Mouse (Mus musculus) kidney, postnatal 4 days (tissue): ENCODE data around the gene Hps4.

Experiments used
- DNase-seq, 2 experiments: peaks; one replicate each; pipeline ENCODE4 v3.0.0; 2021; ENCODE audit warnings: mixed read lengths in 2 of 2

Hps4 gene

GRCm38 (mm10) chr5:112324637-112325545 lies 18.0 kb upstream of the Hps4 start:
- peak; percentile 70 to 79 for DNase-seq

- peak; percentile 98 for DNase-seq
These were observed 17.1 kb upstream of the Hps4 start, which contains the start of gene Tfip11 for GRCm38 (mm10) chr5:112325546-112326445. Gene Tfip11, plus strand, starts transcription at chr5:112326358.

- DNase-seq, result no peak
These were observed 16.4 kb upstream of the Hps4 start for GRCm38 (mm10) chr5:112326446-112327009.

DNA sequence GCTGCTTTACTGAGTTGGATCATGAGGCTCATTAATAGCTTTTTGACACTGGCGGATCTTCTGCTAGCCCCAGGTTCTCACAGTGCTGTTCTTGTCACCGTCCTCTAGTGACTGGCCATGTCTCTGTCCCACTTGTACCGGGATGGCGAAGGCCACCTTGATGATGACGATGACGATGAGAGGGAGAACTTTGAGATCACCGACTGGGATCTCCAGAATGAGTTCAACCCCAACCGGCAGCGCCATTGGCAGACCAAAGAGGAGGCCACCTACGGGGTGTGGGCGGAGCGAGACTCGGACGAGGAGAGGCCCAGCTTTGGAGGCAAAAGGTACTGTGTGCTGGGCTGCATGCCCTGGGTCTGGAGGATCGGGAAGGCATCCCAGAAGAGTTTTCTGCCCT lies 15.0 kb upstream of the Hps4 start:
- DNase-seq, result no peak

DNA sequence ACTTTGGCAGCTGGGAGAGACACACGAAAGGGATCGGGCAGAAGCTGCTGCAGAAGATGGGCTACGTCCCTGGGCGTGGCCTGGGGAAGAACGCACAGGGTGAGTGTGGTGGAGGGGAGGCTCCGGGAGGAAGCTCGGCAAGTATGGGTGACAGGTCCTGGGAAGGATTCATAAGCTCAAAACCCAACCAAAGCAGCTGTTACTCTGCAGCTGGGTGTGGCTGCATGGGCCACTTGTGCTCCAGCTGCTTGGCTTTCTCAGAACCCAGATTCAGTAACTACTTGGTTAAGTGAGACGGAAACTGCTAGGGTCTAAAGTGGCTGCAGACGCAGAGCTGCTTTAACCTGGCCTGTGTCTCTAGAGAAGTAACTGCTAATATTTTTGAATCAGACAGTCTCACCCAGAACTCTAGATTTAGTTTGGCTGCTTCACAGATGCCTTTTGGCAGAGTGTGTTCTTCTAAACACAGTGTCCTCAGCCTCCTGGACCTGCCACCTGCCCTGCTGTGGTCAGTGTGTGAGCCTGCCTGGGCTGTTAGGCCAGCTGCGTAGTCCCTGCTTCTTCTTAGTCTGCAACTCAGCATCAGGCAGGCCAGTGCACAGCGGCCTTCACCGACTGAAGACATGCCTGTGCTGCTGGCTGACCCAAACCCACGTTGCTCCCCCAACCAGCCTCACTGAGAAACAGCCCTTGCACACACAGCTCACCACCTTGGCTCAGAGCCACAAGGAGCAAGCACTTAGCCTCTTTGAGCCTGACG lies 12.9 kb upstream of the Hps4 start:
- no peak for DNase-seq

- DNase-seq, result peak; percentile 77 to 81
These were observed 7.4 kb upstream of the Hps4 start for GRCm38 (mm10) chr5:112335473-112335872.

DNA sequence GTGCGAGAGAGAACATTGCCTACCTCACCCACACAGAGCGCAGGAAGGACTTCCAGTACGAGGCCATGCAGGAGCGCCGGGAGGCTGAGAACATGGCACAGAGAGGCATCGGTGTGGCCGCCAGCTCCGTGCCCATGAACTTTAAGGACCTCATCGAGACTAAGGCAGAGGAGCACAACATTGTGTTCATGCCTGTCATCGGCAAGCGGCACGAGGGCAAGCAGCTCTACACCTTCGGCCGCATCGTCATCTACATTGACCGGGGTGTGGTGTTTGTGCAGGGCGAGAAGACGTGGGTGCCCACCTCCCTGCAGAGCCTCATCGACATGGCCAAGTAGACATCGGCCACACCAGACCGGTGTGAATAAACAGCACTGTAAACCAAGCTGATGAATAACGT lies 5.9 kb upstream of the Hps4 start:
- DNase-seq, result no peak

- DNase-seq, result no peak
These were observed 3.7 kb upstream of the Hps4 start for GRCm38 (mm10) chr5:112339215-112339614.

GRCm38 (mm10) chr5:112343205-112343595 lies 317 bp downstream of the Hps4 start:
- no peak for DNase-seq

- DNase-seq, result no peak
These were observed 1.4 kb downstream of the Hps4 start for GRCm38 (mm10) chr5:112344092-112344960.

DNA sequence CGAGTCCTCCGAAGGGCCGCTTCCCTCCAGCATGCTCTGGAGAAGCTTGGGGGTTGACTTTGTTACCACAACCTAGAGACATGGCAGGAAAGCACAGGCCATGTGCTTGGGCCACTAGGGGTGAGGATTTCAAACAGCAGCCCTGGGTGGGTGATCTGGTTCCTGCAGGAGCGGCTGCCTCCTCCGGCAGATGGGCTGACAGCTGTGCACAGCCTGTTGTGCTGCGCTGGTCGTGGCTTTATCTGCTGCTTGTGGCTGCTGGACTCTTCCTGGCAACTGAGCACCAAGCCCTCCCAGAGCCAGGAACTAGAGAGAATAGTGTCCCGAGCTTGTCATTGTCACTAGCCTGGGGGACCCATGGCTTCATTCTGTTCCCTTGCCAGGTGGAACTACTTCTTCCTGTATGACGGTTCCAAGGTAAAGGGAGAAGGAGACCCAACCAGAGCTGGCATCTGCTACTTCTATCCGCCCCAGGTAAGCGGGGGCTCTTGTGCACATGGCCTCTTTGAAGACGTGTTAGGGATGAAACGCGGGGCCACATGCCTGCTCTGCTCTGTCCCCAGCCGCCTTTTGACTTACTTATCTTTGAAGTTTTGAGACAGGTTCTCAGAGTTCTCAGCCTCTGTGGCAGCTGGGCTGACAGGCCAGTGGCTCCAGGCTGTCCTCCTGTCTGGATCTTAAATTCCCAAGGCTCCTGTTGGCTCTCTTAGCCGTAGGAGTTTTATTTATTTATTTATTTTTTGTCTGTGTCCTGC lies 3.5 kb downstream of the Hps4 start:
- no peak for DNase-seq

DNA sequence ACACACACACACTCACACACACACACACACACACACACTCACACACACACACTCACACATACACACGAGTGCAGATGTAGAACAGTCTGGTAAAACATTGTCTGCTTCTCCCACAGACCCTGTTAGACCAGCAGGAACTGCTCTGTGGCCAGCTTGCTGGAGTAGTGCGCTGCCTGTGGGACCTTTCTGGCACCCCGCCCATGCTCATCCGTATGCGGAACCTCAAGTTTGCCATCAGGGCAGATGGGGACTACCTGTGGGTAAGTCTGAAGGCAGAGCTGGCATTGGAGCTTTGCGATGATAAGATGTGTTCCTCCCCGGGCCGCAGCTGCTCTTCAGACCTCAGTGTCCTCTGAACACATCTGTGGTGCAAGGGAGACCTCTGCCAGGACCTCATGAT lies 6.3 kb downstream of the Hps4 start:
- DNase-seq, result no peak

DNA sequence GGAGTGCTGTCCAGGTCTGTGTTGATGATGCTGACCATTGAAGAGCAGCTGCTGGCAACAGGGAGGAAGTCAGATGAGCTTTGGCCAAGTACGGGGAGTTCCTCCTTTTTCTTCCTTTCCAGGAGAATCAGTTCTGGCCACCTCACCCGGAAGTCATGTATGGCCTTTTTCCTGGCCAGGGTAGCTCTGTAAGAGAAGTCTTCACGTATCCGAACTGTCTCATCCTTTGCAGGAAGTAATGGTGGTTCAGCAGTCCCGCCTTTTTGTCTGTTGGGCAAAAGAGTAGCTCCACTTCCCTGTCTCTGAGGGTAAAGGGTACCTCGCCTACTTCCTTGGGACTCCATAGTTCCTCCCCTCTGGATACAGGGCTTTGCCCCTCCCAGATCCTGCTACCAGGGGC lies 12.6 kb downstream of the Hps4 start:
- no peak for DNase-seq

- DNase-seq, result no peak
These were observed 13.0 kb downstream of the Hps4 start, which contains the start of gene Gm6583 for GRCm38 (mm10) chr5:112355910-112356309. Gene Gm6583, minus strand, starts transcription at chr5:112356033.

DNA sequence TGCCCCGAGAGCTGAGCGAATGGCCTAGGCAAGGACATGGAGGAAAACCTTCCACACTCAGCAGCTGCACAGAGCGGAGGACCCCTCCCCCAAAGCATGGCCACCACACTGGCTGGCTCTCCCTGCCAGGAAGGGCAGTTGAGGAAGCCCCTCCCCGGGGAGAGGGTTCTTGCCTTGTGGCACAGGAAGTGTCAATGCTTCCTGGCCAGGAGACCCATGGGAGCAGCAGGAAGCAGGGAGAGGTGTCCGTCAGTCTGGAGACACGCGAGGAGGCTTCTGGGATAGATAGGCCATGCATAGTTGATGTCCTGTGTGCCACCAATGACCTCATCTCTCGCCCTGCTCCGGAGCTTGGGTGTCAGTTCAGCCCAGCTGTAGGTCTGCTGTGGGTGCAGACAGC lies 13.4 kb downstream of the Hps4 start:
- peak in 1 of 2 experiments; percentile 31 for DNase-seq

DNA sequence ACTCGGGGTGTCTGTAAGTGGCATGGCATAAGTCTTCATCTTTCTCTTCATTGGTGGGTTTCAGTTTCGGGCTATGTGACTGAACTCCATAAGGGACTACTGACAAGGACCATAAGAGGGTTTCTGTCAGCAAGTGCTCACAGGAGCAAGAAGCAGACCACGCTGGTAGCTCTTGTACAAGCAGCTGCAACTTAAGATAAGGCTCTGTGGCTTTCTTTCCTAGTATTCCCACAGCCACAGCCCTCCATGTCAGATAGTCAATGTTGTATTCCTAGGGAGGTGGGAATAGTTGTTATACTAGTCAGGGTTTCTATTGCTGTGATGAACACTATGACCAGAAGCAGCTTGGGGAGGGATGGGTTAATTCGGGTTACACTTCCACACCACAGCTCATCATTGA lies 16.6 kb downstream of the Hps4 start:
- no peak for DNase-seq

- no peak for DNase-seq
These were observed 17.2 kb downstream of the Hps4 start for GRCm38 (mm10) chr5:112360077-112360476.

DNA sequence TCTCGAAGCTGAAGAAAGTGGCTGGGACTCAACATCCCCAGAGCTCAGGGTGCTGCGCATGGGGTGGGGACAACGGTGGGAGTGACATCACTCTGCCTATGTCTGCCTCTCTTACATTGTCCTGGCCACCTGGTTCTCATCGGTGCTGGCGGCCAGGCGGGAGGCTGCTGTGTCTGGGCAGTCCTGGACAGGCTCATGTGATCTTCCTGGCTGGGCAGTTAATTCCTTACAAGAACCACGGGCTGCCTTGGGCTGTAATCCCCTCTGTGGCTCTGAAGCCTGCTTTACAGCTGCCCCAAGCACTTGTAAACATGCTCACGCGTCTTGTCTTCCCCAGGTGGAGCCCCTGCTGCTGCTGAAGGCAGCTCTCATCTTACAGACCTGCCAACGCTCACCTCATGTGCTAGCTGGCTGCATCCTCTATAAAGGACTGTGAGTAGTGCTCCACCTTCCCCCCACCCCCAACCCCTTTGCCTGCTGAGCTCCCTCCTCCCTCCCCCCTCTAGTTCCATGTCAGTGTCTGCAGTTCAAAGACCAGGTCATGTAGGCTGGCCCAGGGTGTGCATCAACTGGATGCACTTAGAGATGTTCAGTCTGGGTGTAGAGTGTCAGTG lies 21.4 kb downstream of the Hps4 start:
- DNase-seq, result no peak

DNA sequence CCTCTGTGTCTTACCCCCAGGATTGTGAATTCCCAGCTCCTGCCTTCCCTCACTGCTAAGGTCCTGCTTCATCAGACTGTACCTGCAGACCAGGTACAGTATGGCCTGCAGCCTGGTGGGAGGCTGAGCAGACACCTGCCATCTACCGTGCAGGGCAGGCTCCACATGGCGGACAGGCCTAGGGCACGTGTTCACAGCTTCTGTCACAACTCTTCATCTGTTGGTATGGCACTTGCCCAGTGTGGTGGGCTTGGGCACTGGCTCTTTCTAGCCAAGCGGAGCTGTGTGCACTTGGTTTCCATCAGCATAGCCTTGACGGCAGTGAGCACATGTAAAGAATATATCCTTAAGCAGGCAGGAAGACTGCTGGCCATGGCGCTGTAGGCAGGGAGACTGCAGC lies 24.0 kb downstream of the Hps4 start:
- no peak for DNase-seq

- no peak for DNase-seq
These were observed 24.5 kb downstream of the Hps4 start for GRCm38 (mm10) chr5:112367338-112367737.
